Mouse (Mus musculus) lung, postnatal 0 days (tissue): ENCODE data around the gene Gm45799. TPM values are rescaled to one million over a fixed set of nuclear protein-coding genes. Genes with fewer than 3 reads are reported as not detected.

Experiments used
- ATAC-seq: fragments of 200-750 bp; cut with Nextera tagmentation; 2 replicates; pipeline ENCODE4 v1.8.0; 2017; ENCODE audit warnings: moderate library complexity
- DNase-seq: peaks from one replicate; pipeline ENCODE4 v3.0.0-alpha.2; 2016; ENCODE audit warnings: low spot score
- H3K27ac ChIP-seq: fragments of 300-500 bp; sonication (generic); 2 replicates; pipeline ENCODE4 v1.5.1; 2014; ENCODE audit warnings: antibody characterized with exemption, mild to moderate bottlenecking, low read length, mixed read lengths
- H3K27me3 ChIP-seq: fragments of 300-500 bp; sonication (generic); replicated peaks from 2 replicates; pipeline ENCODE4 v1.6.1; 2014; ENCODE audit warnings: low read length, mixed read lengths; ENCODE audit not compliant: insufficient read depth
- H3K36me3 ChIP-seq: fragments of 300-500 bp; sonication (generic); 2 replicates; pipeline ENCODE4 v1.6.1; 2014; ENCODE audit warnings: low read length, mixed read lengths; ENCODE audit not compliant: insufficient read depth
- H3K4me1 ChIP-seq: fragments of 300-500 bp; sonication (generic); 2 replicates; pipeline ENCODE4 v1.6.1; 2014; ENCODE audit warnings: antibody characterized with exemption, low read depth, low read length, mixed read lengths; ENCODE audit not compliant: insufficient read depth
- H3K4me2 ChIP-seq: fragments of 300-500 bp; sonication (generic); replicated peaks from 2 replicates; pipeline ENCODE4 v1.6.1; 2014; ENCODE audit warnings: low read depth, mild to moderate bottlenecking, low read length, moderate library complexity, mixed read lengths
- H3K4me3 ChIP-seq: fragments of 300-500 bp; sonication (generic); 2 replicates; pipeline ENCODE4 v1.5.1; 2014; ENCODE audit warnings: low read depth, low read length
- H3K9ac ChIP-seq: fragments of 300-500 bp; sonication (generic); replicated peaks from 2 replicates; pipeline ENCODE4 v1.6.1; 2014; ENCODE audit warnings: low read depth, mild to moderate bottlenecking
- H3K9me3 ChIP-seq: fragments of 300-500 bp; sonication (generic); 2 replicates; pipeline ENCODE4 v1.6.1; 2016; ENCODE audit warnings: low read length, mixed read lengths
- CTCF ChIP-seq: IDR thresholded peaks from 2 replicates; pipeline ENCODE4 v1.5.1; 2016; ENCODE audit warnings: antibody characterized with exemption, mild to moderate bottlenecking
- EP300 ChIP-seq: IDR thresholded peaks from 2 replicates; pipeline ENCODE4 v1.6.1; 2016; ENCODE audit warnings: antibody characterized with exemption, mild to moderate bottlenecking, control low read depth
- WGBS: fragments of 180-500 bp; shearing (Covaris S2); extraction: QIAGEN DNeasy Blood & Tissue Kit; methylation state at CpG from one replicate; pipeline ENCODE4 v1.1.7; 2014; 5-methylcytosine and 5-hydroxymethylcytosine counted together
- polyA plus RNA-seq: library from polyadenylated mRNA; unstranded; fragments of >200 nt; fragmentation: Nextera tagmentation; extraction: Ambion mirVana; gene quantifications from 2 replicates; pipeline ENCODE4 v1.2.1, GENCODE M21; 2015

Gm45799 gene
- polyA plus RNA-seq, 1 experiment from 2014 or later: 53.1 TPM

GRCm38 (mm10) chr7:105628633-105629032, 11.7 kb upstream of the Gm45799 start:
- peak; percentile 56 for ATAC-seq
- H3K27ac ChIP-seq: peak overlapping the region; percentile 71
- peak; percentile 92 for DNase-seq
- no peak for TF ChIP-seq CTCF
- TF ChIP-seq EP300: no peak
- no peak overlapping the region for H3K4me2 ChIP-seq
- peaks cover 19% of the 10 kb centered on the region for H3K4me1 ChIP-seq
- H3K4me3 ChIP-seq: no peak overlapping the region
- no peaks in the 10 kb centered on the region for H3K9me3 ChIP-seq
- H3K9ac ChIP-seq: no peak overlapping the region
- no peaks in the 10 kb centered on the region for H3K27me3 ChIP-seq
- 11% methylated on average over 3 of the region's 3 CpGs for whole genome bisulfite sequencing
- no peaks in the 10 kb centered on the region for H3K36me3 ChIP-seq

GRCm38 (mm10) chr7:105632551-105632972, 7.8 kb upstream of the Gm45799 start:
- Histone ChIP-seq H3K4me2 (peak overlapping the region; percentile 79), H3K27ac (peak overlapping the region; percentile 89; the same call in 1 of the 2 replicates), H3K9ac (peak overlapping the region; percentile 70), H3K9me3 (no peaks in the 10 kb centered on the region), H3K4me3 (peak overlapping the region; percentile 92), H3K27me3 (no peaks in the 10 kb centered on the region), H3K4me1 (peaks cover 21% of the 10 kb centered on the region; the same call in 1 of the 2 replicates), H3K36me3 (0 out of 2 replicates have a peak, but pooled peaks cover 7% of the 10 kb centered on the region)
- no peak for TF ChIP-seq EP300
- TF ChIP-seq CTCF: no peak
- no peak for DNase-seq
- 14% methylated on average over 4 of the region's 4 CpGs for WGBS
- ATAC-seq: no peak

- H3K27me3 ChIP-seq: no peaks in the 10 kb centered on the region
- 3% methylated on average over 47 of the region's 71 CpGs for WGBS
Observed at GRCm38 (mm10) chr7:105633127-105633800, 7.1 kb upstream of the Gm45799 start, which contains the start of gene Trim3. Gene Trim3, minus strand, starts transcription at chr7:105633571.

GRCm38 (mm10) chr7:105633801-105634135, 6.6 kb upstream of the Gm45799 start:
- no peaks in the 10 kb centered on the region for H3K27me3 ChIP-seq
- H3K4me2 ChIP-seq: peak overlapping the region; percentile 79
- TF ChIP-seq CTCF (no peak), EP300 (no peak)
- peak overlapping the region; percentile 70 for H3K9ac ChIP-seq
- no peak for ATAC-seq
- H3K36me3 ChIP-seq: 0 out of 2 replicates have a peak, but pooled peaks cover 7% of the 10 kb centered on the region
- H3K9me3 ChIP-seq: no peaks in the 10 kb centered on the region
- H3K4me3 ChIP-seq: peak overlapping the region; percentile 92
- H3K27ac ChIP-seq: peak overlapping the region; percentile 89
- DNase-seq: no peak
- peaks cover 21% of the 10 kb centered on the region; the same call in 1 of the 2 replicates for H3K4me1 ChIP-seq
- WGBS: 5% methylated on average over 10 of the region's 10 CpGs

More at GRCm38 (mm10) chr7:105633127-105633800, 7.1 kb upstream of the Gm45799 start, which contains the start of gene Trim3:
- 0 out of 2 replicates have a peak, but pooled peaks cover 7% of the 10 kb centered on the region for H3K36me3 ChIP-seq
- H3K4me2 ChIP-seq: peak within 1 kb of the TSS; percentile 79
- DNase-seq (peak; percentile 93), ATAC-seq (peak; percentile 94)
- H3K9me3 ChIP-seq: no peaks in the 10 kb centered on the region
- H3K4me3 ChIP-seq: peak within 1 kb of the TSS; percentile 92
- peak within 1 kb of the TSS; percentile 70 for H3K9ac ChIP-seq
- peak within 1 kb of the TSS; percentile 89 for H3K27ac ChIP-seq
- TF ChIP-seq CTCF (no peak; the same call in 1 of the 2 replicates), EP300 (no peak)
- peaks cover 21% of the 10 kb centered on the region; the same call in 1 of the 2 replicates for H3K4me1 ChIP-seq

- no peak overlapping the region for H3K4me3 ChIP-seq
- H3K27me3 ChIP-seq: no peaks in the 10 kb centered on the region
- H3K36me3 ChIP-seq: 0 out of 2 replicates have a peak, but pooled peaks cover 7% of the 10 kb centered on the region
- no peak overlapping the region; the same call in 1 of the 2 replicates for H3K27ac ChIP-seq
- peaks cover 17% of the 10 kb centered on the region; the same call in 1 of the 2 replicates for H3K4me1 ChIP-seq
- H3K9ac ChIP-seq: no peak overlapping the region
- peak overlapping the region; percentile 79; the same call in 1 of the 2 replicates for H3K4me2 ChIP-seq
- ATAC-seq (no peak), DNase-seq (no peak)
- WGBS: 53% methylated on average over 9 of the region's 9 CpGs
- TF ChIP-seq CTCF (no peak), EP300 (no peak)
- no peaks in the 10 kb centered on the region for H3K9me3 ChIP-seq
Observed at GRCm38 (mm10) chr7:105634272-105634920, 6.0 kb upstream of the Gm45799 start.

- Histone ChIP-seq H3K36me3 (0 out of 2 replicates have a peak, but pooled peaks cover 7% of the 10 kb centered on the region), H3K4me2 (no peak overlapping the region), H3K9ac (no peak overlapping the region), H3K27me3 (no peaks in the 10 kb centered on the region), H3K27ac (no peak overlapping the region), H3K4me1 (peaks cover 18% of the 10 kb centered on the region; the same call in 1 of the 2 replicates), H3K4me3 (no peak overlapping the region), H3K9me3 (no peaks in the 10 kb centered on the region)
- TF ChIP-seq CTCF: no peak
- no peak for TF ChIP-seq EP300
- ATAC-seq (no peak), DNase-seq (no peak)
- 89% methylated on average over 2 of the region's 2 CpGs for WGBS
Observed at GRCm38 (mm10) chr7:105635726-105636125, 4.6 kb upstream of the Gm45799 start.
